Mouse (Mus musculus): ENCODE results near the gene Cebpb.
A peak's percentile ranks its signal among the peaks of the same experiment; 100 is the strongest.

The Cebpb gene

GRCm38 (mm10) chr2:167694244-167694643, 5.5 kb downstream of the Cebpb start:
- no peak for DNase-seq

GRCm38 (mm10) chr2:167694963-167695362, 6.2 kb downstream of the Cebpb start:
- DNase-seq, result no peak

- DNase-seq, result no peak
Observed at GRCm38 (mm10) chr2:167695491-167695890, 6.8 kb downstream of the Cebpb start.

GRCm38 (mm10) chr2:167696143-167696542, 7.4 kb downstream of the Cebpb start:
- DNase-seq, result peak; percentile 66

GRCm38 (mm10) chr2:167697902-167698301, 9.2 kb downstream of the Cebpb start:
- peak; percentile 70 for DNase-seq

- DNase-seq, result no peak
Observed at GRCm38 (mm10) chr2:167700018-167700417, 11.3 kb downstream of the Cebpb start.

- no peak for DNase-seq
Observed at GRCm38 (mm10) chr2:167701472-167701871, 12.8 kb downstream of the Cebpb start.

GRCm38 (mm10) chr2:167702126-167702525, 13.4 kb downstream of the Cebpb start:
- DNase-seq, result no peak

GRCm38 (mm10) chr2:167704409-167704808, 15.7 kb downstream of the Cebpb start:
- DNase-seq, result no peak

- DNase-seq, result no peak
Observed at GRCm38 (mm10) chr2:167706183-167706939, 17.6 kb downstream of the Cebpb start.

GRCm38 (mm10) chr2:167708373-167708772, 19.7 kb downstream of the Cebpb start:
- DNase-seq, result no peak

- DNase-seq, result no peak
Observed at GRCm38 (mm10) chr2:167709969-167710368, 21.3 kb downstream of the Cebpb start.

GRCm38 (mm10) chr2:167710574-167710973, 21.9 kb downstream of the Cebpb start:
- DNase-seq, result no peak

GRCm38 (mm10) chr2:167712872-167713821, 24.4 kb downstream of the Cebpb start:
- peak; percentile 73 for DNase-seq

GRCm38 (mm10) chr2:167714298-167714697, 25.6 kb downstream of the Cebpb start:
- no peak for DNase-seq

GRCm38 (mm10) chr2:167715008-167715407, 26.3 kb downstream of the Cebpb start:
- no peak for DNase-seq

GRCm38 (mm10) chr2:167717208-167717607, 28.5 kb downstream of the Cebpb start:
- DNase-seq, result no peak

GRCm38 (mm10) chr2:167719520-167719919, 30.8 kb downstream of the Cebpb start:
- no peak for DNase-seq

- DNase-seq, result no peak
Observed at GRCm38 (mm10) chr2:167721159-167721882, 32.6 kb downstream of the Cebpb start.

GRCm38 (mm10) chr2:167722538-167722937, 33.8 kb downstream of the Cebpb start:
- DNase-seq, result no peak

- DNase-seq, result no peak
Observed at GRCm38 (mm10) chr2:167723589-167724206, 35.0 kb downstream of the Cebpb start.

- no peak for DNase-seq
Observed at GRCm38 (mm10) chr2:167725879-167726278, 37.2 kb downstream of the Cebpb start.

GRCm38 (mm10) chr2:167727161-167727560, 38.4 kb downstream of the Cebpb start:
- DNase-seq, result peak; percentile 58
